Mouse (Mus musculus) retina, postnatal 1 day (tissue): Measurements from ENCODE around the gene Pole2.
"Not testable (repeated sequence)": the region's sequence is repeated elsewhere in the genome, so short reads cannot be mapped to it uniquely, and the experiment has no call there.

Experiments used
- DNase-seq: peaks from one replicate; pipeline ENCODE4 v3.0.0-alpha.2; 2012

Gene Pole2

DNA sequence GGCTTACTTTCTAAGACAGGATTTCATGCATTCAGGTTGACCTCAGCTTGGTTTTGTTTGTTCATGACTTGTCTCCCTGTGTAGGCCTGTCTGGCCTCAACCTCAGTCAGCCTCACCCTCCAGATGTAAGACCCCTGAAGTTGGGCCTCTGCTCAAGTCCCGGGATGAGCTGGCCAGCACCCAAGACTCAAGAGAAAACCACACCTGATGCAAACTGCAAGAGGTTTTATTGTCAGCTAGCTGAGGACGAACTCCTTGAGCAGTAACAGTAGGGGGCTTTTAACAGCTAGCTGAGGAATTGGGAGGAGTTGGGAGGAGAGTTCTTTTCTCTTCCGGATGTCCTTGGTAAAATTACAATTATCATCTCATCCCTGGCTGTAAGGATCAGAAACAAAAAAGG, 50.5 kb downstream of the Pole2 start:
- no peak for DNase-seq

DNA sequence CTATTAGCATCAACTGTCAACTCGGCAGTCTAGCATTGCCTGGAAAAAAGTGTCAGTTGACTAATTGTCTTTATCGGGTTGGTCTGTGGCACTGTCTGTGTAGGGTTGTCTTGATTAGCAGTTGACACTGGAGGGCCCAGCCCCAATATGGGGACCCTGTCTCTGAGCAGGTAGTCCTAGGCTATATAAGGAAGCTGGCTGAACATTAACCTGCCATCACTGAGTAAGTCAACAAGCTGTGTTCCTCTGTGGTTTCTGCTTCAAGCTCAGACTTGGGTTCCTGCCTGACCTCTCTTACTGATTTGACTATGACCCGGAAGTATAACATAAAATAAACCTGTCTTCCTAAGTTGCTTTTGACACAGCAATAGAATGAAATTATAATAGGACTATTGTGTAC, 52.0 kb downstream of the Pole2 start:
- DNase-seq = no peak

DNA sequence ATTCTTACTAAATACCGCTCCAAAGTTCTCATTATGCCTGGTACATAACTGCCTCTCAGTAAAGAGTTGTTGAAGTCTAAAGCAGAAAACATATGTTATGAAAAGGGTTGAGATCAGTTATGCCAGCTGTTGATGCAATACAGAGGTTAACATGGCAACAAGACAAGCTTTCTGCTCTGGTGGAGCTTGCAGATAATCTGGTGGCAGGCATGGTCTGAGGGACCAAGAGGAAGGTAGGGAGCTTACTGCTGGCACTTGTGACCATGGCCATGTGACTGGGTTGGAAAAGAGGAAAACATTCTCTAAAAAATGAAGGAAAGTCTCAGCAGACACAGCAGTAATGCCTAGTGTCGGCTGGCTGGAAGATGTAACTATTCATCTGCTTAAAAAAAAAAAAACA, 56.7 kb downstream of the Pole2 start:
- DNase-seq = no peak

DNA sequence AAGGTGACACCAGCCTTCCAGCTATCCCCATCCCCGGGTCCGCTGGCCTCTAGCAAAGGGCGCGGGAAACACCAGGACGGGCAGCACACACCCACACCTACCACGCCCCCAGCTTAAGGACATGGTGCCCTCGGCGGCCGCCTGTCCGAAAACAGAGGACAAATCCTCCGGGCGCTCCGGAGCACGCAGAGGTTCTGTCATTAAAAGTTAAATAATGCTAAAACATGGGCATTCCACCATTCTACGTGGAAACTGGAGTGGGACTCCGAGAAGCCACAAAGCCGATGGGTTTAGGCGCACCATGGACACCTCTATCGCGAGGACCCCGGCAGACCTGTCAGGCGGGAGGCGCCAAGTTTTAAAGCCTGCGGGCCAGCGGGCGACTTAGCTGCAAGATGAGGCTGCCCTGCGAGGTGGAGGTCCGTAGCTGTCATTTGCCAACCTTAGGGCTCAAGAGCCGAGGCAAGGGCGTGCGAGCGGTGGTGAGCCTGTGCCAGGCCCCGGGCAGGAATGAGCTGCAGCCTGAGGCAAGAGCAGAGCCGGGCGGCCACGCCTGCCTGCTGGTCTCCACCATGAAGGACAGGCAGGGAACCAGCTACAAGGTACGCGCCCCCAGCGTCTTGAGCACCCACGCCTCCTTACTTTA, 59.4 kb downstream of the Pole2 start, which contains the start of gene Lrr1:
Gene Lrr1 (plus strand): TSS at position 354 of the 646 bp plus-strand sequence.
- peak; percentile 91 for DNase-seq

DNA sequence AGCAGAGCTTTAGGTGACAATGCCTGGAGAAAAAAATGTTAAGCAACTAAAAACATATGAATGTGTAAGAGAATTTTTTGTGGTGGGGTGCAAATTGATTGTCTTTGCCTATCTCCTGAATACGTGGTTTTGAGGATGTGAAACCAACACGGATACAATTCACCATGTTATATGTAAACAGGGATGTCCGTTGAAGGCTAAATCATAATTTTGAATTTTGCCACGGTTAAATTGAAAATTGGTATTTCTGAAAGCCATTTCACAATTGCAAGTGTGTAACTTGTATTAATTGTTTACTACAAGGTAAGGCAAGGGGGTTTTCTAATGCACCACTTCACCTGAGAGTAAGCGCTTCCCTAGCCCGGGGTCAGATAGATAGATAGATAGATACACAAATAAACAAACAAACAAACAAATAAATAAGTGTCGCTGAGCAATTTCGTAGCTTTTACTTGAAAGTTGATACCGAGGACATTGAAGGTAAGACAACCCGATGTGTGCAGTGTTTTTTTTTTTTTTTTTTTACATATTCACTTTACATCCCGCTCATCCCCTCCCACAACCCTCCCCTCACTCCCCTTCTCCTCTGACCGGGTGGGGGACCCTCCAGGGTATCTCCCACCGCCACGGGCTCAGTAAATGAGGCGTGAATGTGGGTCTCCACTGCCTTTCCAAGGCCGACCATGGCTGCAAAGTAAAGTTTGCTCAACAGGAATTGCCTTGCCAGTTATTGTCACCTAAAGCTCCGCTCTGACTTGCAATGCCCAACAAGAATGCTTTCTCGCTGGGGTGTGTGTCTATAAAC, 60.1 kb downstream of the Pole2 start:
- no peak for DNase-seq

DNA sequence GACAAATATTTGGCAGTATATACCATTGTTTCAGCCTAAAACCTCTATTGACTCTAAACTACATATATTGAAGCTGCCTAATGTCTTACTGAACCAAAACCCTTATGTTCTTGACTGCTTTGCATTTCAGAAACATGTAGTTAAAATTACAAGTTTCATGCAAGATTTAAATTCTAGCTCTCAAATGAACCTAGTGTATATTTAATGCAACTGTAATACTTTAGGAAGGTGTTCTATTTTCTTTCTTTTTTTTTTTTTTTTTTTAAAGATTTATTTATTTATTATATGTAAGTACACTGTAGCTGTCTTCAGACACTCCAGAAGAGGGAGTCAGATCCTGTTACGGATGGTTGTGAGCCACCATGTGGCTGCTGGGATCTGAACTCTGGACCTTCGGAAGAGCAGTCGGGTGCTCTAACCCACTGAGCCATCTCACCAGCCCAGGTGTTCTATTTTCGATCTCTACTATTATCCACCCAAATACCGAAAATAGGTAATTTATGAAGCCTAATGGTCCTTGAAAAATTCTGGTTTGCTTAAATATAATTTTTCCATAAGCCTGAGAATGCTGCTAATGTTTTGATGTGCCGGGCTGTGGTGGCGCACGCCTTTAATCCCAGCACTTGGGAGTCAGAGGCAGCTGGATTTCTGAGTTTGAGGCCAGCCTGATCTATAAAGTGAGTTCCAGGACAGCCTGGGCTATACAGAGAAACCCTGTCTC, 61.0 kb downstream of the Pole2 start:
- DNase-seq = not testable (repeated sequence)

DNA sequence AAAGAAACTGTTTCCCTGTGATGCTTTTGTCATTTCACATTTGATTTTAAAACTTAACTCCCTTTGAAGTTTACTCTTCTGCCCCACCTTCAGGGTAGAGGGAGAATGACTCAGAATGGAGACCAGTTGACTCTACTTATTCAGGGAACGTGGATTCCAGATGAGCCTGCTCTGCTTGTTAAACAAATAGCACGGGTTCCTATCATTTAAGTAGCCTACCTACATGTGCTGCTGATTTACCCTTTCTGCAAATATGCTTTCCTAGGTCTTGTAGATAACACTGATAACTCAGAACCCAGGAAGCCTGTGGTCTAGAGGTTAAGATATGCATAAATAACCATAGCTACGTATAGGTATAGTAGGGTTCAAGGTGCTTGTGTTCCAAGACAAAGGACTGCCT, 63.1 kb downstream of the Pole2 start:
- DNase-seq = no peak

DNA sequence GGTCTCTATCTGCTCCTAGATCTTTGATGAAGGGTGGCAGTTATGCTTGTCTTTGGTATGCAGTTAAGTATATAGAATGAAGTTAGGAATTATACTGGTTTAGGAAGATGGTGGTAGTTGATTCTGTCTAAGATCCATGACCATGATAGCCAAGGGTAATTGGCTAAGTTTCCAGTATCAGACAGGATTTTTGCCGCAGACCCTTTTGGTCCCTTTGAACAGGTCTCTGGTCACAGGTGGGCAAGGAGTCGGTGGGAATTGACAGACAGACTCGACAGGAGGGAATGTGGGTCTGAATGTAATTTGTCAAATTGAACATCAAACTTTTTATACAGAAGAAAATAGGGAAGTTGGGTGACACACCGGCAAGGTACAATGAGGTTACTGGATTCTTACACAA, 64.4 kb downstream of the Pole2 start:
- DNase-seq = not testable (repeated sequence)

DNA sequence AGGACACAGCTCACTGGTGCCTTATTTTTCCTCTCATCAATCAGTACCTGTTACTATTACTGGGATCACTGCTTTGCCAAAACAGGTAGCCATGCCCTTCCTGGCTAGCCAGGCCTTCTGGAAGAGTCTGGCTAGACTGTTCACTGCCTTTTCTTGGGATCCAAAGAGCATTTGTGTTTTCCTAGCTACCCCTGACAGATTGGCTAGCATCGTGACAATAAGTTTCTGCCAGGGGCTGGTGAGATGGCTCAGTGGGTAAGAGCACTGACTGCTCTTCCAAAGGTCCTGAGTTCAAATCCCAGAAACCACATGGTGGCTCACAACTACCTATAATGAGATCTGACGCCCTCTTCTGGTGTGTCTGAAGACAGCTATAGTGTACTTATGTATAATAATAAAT, 67.3 kb downstream of the Pole2 start:
- DNase-seq = not testable (repeated sequence)

DNA sequence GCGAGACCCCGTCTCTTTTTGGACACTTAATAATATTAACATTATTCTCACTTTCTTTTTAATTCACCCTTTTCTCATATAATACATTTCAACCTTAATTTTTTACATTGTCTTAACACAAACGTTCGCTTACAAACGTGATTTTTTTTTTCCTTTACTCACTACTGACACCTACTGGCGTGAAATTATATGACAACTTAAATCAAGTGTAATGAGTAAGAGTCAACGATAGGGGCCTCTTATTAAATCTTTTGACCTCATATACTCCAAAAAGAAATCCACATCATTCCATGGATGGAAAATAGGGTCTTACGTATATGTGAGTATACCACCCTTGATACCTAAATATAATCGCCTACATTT, 68.4 kb downstream of the Pole2 start:
- DNase-seq = peak; percentile 90

DNA sequence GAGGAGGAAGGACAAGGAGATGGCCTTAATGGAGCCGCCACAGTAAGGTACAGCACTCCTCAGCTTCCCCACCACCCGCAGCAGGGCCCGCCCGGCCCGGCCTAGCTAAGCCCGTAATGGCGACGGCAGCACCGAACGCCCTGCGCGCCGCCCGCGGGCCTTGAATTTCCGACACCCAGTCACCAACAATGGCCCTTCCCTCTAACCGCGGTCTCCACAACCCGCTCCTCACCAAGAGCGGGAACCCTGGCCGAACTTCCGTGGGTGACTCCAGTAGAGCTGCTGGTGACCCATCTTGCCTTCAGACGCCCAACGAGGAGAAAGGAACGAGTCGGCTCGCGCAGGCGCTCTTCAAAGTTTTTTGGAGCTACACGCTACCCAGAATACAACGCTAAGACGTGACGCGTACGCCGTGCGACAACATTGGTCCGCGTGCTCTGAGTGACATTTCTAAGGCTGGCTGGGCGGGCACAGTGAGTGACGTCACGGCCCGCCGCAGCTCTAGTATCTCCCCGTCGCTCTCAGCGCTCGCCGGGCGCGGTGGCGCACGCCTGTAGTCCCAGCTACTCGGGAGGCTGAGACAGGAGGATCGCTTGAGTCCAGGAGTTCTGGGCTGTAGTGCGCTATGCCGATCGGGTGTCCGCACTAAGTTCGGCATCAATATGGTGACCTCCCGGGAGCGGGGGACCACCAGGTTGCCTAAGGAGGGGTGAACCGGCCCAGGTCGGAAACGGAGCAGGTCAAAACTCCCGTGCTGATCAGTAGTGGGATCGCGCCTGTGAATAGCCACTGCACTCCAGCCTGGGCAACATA, 69.0 kb downstream of the Pole2 start, which contains the start of gene Rps29:
Gene Rps29 (minus strand): TSS at position 422 of the 813 bp plus-strand sequence.
- DNase-seq = peak; percentile 100

DNA sequence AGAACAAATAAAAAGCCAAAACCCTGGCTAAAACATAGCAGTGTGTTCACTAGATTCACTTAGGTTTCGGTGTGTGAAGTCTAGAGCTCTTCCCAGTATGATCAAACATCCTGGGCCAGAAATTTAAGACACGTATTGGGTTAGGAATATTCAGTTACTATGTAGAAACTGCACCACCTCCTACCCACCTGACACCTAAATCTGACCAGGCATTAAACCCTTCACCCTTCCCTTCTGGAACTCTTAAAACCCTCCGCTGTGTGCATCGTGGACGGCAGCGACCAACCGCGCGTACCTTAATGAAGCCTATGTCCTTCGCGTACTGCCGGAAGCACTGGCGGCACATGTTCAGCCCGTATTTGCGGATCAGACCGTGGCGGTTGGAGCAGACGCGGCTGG, 69.6 kb downstream of the Pole2 start:
- no peak for DNase-seq

DNA sequence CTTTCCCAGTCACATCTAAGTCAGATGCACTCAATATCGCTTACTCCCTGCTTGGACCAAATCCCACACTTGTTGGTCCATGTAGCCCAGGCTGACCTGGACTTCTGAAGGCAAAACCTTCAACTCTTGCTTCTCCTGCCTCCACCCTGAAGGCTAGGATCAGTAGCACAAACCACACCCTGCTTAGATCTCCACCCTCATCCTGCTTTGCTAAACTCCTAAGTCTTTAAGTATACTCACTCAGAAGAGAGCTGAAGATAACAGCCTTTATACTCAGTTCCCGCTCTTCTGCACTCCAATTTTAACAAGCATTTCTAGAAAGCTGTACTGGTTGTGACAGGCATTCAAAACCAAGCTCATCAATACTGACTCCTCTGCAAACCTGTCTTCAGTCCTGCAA, 70.9 kb downstream of the Pole2 start:
- no peak for DNase-seq

DNA sequence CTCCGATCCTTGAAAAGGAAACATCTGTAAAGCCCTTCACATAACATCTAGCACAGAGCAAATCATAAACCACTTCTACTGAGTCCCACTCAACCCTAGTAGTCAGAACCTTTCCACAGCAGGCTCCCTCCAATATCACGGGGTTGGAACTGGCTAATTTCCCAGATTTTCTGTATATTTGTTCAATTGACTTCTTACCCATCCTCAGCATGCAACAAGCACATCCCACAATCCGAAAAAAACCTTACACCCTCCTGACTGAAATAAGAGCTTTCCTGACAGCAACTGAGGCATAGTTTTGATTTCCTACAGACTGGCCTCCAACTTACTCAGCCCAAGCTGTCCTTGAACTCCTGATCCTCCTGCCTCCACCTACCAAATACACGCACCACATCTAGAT, 71.6 kb downstream of the Pole2 start:
- DNase-seq = no peak

DNA sequence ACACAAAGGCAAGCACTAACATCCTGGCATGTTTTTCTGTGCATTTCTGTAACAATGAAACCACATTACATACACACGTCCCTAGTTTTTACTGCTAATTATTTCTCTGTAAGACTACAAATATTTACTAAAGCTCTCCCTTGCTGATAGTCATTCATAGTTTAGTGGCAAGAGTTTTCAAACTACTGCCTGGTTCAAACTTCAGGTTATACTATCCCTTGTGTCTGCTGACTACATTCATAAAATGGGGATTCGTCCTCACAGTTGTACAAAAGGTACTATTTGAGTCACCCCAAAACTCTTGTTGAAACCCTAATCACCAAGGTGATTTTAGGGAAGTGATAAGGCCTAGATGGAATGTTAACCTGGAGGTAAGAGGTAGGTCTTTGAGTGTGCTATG, 72.1 kb downstream of the Pole2 start:
- no peak for DNase-seq
